Mouse (Mus musculus) forebrain, postnatal 0 days (tissue): Measurements from ENCODE around the gene Prkcd. TPM values are rescaled to one million over a fixed set of nuclear protein-coding genes. Genes with fewer than 3 reads are reported as not detected.
"Not testable (repeated sequence)": the region's sequence is repeated elsewhere in the genome, so short reads cannot be mapped to it uniquely, and the experiment has no call there.

Experiments
- ATAC-seq: fragments of 200-750 bp; cut with Nextera tagmentation; 2 replicates; pipeline ENCODE4 v1.8.0; 2017; ENCODE audit warnings: mild to moderate bottlenecking, moderate library complexity
- DNase-seq: peaks from one replicate; pipeline ENCODE4 v3.0.0-alpha.2; 2015
- H3K27ac ChIP-seq: fragments of 300-500 bp; sonication (generic); 2 replicates; pipeline ENCODE4 v1.5.1; 2014; ENCODE audit warnings: low read depth, mild to moderate bottlenecking, antibody characterized with exemption, low read length, moderate library complexity, mixed read lengths
- H3K27me3 ChIP-seq: fragments of 300-500 bp; sonication (generic); 2 replicates; pipeline ENCODE4 v1.6.1; 2014; ENCODE audit warnings: mild to moderate bottlenecking, low read length, mixed read lengths; ENCODE audit not compliant: insufficient read depth
- H3K36me3 ChIP-seq: fragments of 300-500 bp; sonication (generic); 2 replicates; pipeline ENCODE4 v1.6.1; 2014; ENCODE audit warnings: mild to moderate bottlenecking, moderate library complexity; ENCODE audit not compliant: insufficient read depth
- H3K4me1 ChIP-seq: fragments of 300-500 bp; sonication (generic); 2 replicates; pipeline ENCODE4 v1.6.1; 2014; ENCODE audit warnings: antibody characterized with exemption; ENCODE audit not compliant: insufficient read depth
- H3K4me2 ChIP-seq: fragments of 300-500 bp; sonication (generic); 2 replicates; pipeline ENCODE4 v1.6.1; 2014; ENCODE audit warnings: low read depth, mild to moderate bottlenecking, moderate library complexity
- H3K4me3 ChIP-seq: fragments of 300-500 bp; sonication (generic); 2 replicates; pipeline ENCODE4 v1.5.1; 2014; ENCODE audit warnings: low read depth, low read length, mixed read lengths
- H3K9ac ChIP-seq: fragments of 300-500 bp; sonication (generic); 2 replicates; pipeline ENCODE4 v1.6.1; 2014; ENCODE audit warnings: mild to moderate bottlenecking
- H3K9me3 ChIP-seq: fragments of 300-500 bp; sonication (generic); 2 replicates; pipeline ENCODE4 v1.6.1; 2016; ENCODE audit warnings: low read length
- CTCF ChIP-seq: sonication (generic); IDR thresholded peaks from 2 replicates; pipeline ENCODE4 v1.5.1; 2016; ENCODE audit warnings: antibody characterized with exemption, control low read depth, low read depth
- WGBS: fragments of 180-500 bp; shearing (Covaris S2); extraction: QIAGEN DNeasy Blood & Tissue Kit; methylation state at CpG from one replicate; pipeline ENCODE4 v1.1.7; 2014; 5-methylcytosine and 5-hydroxymethylcytosine counted together
- polyA plus RNA-seq: library from polyadenylated mRNA; unstranded; fragments of >200 nt; fragmentation: Nextera tagmentation; extraction: Ambion mirVana; gene quantifications from 2 replicates; pipeline ENCODE4 v1.2.1, GENCODE M21; 2015
- total RNA-seq: library from RNA; depleted of rRNA; stranded (reverse); fragments of >200 nt; gene quantifications from 2 replicates; pipeline ENCODE4 v1.2.3, GENCODE M21; 2014

Prkcd gene
- total and polyA plus RNA-seq, 2 experiments from 2014 or later = 19.8 to 29.6 TPM

DNA sequence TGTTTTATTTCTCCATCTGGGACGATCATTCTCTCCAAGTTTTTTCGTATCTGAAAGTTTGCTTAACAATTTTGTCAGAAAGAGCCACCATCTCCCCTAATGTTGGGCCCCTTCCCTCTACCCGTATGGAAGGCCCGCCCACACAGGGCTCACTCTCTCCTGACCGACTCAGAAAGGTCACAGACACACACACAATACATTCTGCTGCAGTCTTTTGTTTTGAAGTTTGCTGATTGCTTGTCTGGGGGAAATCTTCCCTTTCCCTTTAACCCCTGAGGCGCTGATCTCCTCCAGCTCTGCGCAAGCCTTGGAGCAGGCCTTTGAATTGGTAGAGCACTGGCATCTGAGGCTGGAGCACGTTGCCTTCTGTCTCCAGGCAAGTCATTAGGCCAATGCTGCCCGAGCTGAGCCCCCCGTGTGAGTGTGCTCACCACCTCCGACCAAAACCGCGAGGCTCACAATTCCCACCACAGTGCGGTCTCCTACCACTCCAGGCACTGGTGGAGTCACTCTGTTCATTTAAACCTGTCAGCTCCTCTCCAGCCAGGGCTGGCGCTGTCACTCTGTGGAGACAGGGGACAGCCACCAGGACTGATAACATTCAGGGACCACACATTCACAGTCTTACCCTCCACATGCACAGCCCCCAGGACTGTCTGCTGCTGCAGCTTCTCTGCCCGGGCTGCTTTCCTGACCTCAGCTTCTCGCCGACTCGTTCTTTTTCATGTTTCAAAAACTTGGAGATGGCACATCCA, 41.3 kb downstream of the Prkcd start:
- TF ChIP-seq CTCF = no peak
- WGBS = 46% methylated on average over 19 of the region's 19 CpGs
- Histone ChIP-seq H3K27ac (no peak overlapping the region), H3K4me3 (no peak overlapping the region), H3K4me1 (0 out of 2 replicates have a peak, but pooled peaks cover 3% of the 10 kb centered on the region), H3K4me2 (no peak overlapping the region), H3K9me3 (no peaks in the 10 kb centered on the region), H3K27me3 (no peaks in the 10 kb centered on the region), H3K36me3 (no peaks in the 10 kb centered on the region), H3K9ac (no peak overlapping the region)
- no peak for ATAC-seq
- DNase-seq = no peak

GRCm38 (mm10) chr14:30584077-30584476, 41.9 kb downstream of the Prkcd start:
- no peak for ATAC-seq
- Histone ChIP-seq H3K4me1 (0 out of 2 replicates have a peak, but pooled peaks cover 3% of the 10 kb centered on the region), H3K27me3 (no peaks in the 10 kb centered on the region), H3K4me3 (no peak overlapping the region), H3K27ac (no peak overlapping the region), H3K36me3 (no peaks in the 10 kb centered on the region), H3K9me3 (no peaks in the 10 kb centered on the region), H3K4me2 (no peak overlapping the region), H3K9ac (no peak overlapping the region)
- TF ChIP-seq CTCF = no peak
- no peak for DNase-seq
- WGBS = 69% methylated on average over 2 of the region's 2 CpGs

DNA sequence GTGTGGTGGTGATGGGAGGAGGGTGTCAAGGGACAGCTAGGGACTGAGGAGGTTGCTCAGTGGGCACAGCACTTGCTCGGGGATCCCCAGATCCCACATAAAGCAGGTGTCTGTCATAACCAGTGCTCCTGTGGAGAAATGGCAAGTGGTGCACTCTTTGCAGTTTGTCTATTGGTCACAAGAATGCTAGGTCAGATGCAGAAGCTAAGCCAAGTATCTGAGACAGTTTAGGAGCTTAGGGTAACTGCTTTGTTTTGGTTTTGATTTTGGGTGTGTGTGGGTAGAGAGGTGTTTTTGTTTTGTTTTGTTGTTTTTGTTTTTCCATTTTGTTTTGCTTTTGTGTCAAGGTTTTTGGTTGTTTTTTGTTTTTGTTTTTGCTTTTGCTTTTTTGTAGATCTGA, 44.8 kb downstream of the Prkcd start:
- H3K27ac ChIP-seq = no peak overlapping the region
- no peaks in the 10 kb centered on the region; the same call in 1 of the 2 replicates for H3K36me3 ChIP-seq
- H3K9ac ChIP-seq = no peak overlapping the region
- DNase-seq (no peak), ATAC-seq (no peak)
- H3K9me3 ChIP-seq = no peaks in the 10 kb centered on the region
- no peaks in the 10 kb centered on the region for H3K27me3 ChIP-seq
- no peak overlapping the region for H3K4me3 ChIP-seq
- no peak for TF ChIP-seq CTCF
- 79% methylated on average over 1 of the region's 1 CpGs for WGBS
- no peaks in the 10 kb centered on the region for H3K4me1 ChIP-seq
- H3K4me2 ChIP-seq = no peak overlapping the region

- no peak overlapping the region for H3K4me3 ChIP-seq
- H3K36me3 ChIP-seq = peaks cover 11% of the 10 kb centered on the region
- DNase-seq (no peak), ATAC-seq (no peak)
- TF ChIP-seq CTCF = no peak
- H3K27ac ChIP-seq = no peak overlapping the region
- 27% methylated on average over 5 of the region's 5 CpGs for WGBS
- no peaks in the 10 kb centered on the region for H3K4me1 ChIP-seq
- H3K27me3 ChIP-seq = no peaks in the 10 kb centered on the region
- H3K9ac ChIP-seq = no peak overlapping the region
- H3K4me2 ChIP-seq = no peak overlapping the region
- H3K9me3 ChIP-seq = no peaks in the 10 kb centered on the region
Measured at GRCm38 (mm10) chr14:30579882-30580281, 46.1 kb downstream of the Prkcd start.

DNA sequence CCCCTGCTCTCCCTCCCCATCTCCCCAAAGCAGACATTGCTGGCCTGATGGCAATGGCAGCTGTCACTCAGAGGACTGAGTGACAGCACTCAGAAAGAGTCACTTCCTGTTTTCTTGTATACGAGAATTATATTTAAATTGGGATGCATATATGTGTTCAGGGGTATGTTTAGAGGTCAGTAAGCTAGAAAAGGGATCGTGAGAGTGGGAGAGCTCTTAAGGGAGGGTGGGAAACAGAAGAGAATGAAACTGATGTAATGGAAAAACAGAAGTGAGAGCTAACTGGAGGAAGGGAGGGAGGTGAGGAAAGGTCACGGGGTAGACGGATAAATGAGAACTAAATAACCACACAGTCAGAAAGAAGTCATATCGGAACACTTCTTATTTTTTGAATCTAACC, 46.8 kb downstream of the Prkcd start:
- Histone ChIP-seq H3K27me3 (no peaks in the 10 kb centered on the region), H3K36me3 (peaks cover 15% of the 10 kb centered on the region), H3K9me3 (no peaks in the 10 kb centered on the region), H3K4me2 (no peak overlapping the region), H3K9ac (no peak overlapping the region), H3K27ac (no peak overlapping the region), H3K4me3 (no peak overlapping the region), H3K4me1 (no peaks in the 10 kb centered on the region)
- TF ChIP-seq CTCF = no peak
- DNase-seq (no peak), ATAC-seq (no peak)
- WGBS = 85% methylated on average over 5 of the region's 5 CpGs

GRCm38 (mm10) chr14:30577303-30578062, 48.5 kb downstream of the Prkcd start:
- not testable (repeated sequence) for DNase-seq, H3K4me3 ChIP-seq, H3K9me3 ChIP-seq, H3K27me3 ChIP-seq, H3K9ac ChIP-seq, H3K4me2 ChIP-seq, H3K27ac ChIP-seq, H3K4me1 ChIP-seq, ATAC-seq
- H3K36me3 ChIP-seq = peaks cover 27% of the 10 kb centered on the region
- WGBS = 52% methylated on average over 10 of the region's 12 CpGs

GRCm38 (mm10) chr14:30576260-30576659, 49.8 kb downstream of the Prkcd start:
- no peak overlapping the region for H3K9ac ChIP-seq
- no peaks in the 10 kb centered on the region for H3K4me1 ChIP-seq
- no peak for DNase-seq
- no peak overlapping the region for H3K4me2 ChIP-seq
- no peak overlapping the region for H3K4me3 ChIP-seq
- no peak for ATAC-seq
- no peak for TF ChIP-seq CTCF
- WGBS = 81% methylated on average over 5 of the region's 5 CpGs
- H3K36me3 ChIP-seq = peaks cover 39% of the 10 kb centered on the region
- no peaks in the 10 kb centered on the region for H3K9me3 ChIP-seq
- H3K27ac ChIP-seq = no peak overlapping the region
- no peaks in the 10 kb centered on the region for H3K27me3 ChIP-seq
